Mouse (Mus musculus) spleen, adult 2 months (tissue): ENCODE results near the gene Ephb6.

Experiments used
- CTCF ChIP-seq: fragments of 200-500 bp; IDR thresholded peaks from 2 replicates; pipeline ENCODE4 v1.5.1; 2011; ENCODE audit warnings: mild to moderate bottlenecking, inconsistent platforms; ENCODE audit not compliant: insufficient read depth, insufficient read length, insufficient replicate concordance; ENCODE audit errors: extremely low read depth
- POLR2A ChIP-seq: fragments of 200-500 bp; IDR thresholded peaks from 2 replicates; pipeline ENCODE4 v1.6.1; 2011; ENCODE audit warnings: low read depth, low read length, inconsistent platforms

DNA sequence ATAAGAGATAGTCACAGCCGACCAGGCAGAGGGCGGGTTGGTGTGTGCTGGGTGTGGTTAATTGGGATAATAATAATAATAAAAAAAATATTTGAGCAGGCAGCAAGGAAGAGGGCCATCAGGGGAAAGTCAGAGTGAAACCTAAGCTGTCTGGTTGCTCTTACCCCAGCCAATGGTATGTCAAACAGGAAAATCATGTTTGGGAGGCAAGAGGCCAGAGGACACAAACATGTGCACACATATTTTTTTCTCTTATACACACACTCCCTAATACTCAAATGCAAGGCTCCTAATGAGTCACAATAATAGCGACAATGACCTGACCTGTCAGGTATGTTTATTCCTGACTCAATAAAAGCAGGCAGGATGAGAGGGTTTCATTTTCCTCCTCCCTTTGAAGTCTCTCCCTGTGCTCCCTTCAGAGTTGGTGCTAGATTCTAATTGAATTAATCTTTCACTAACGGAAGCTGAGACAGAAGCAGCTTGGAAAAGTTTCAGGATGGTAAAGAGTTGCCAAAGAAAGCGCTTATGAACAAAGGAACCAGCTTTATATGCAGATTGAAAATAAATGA is 28.7 kb upstream of the Ephb6 start:
- TF ChIP-seq POLR2A = no peak
- TF ChIP-seq CTCF = no peak
